8 mouse cellular contexts compared by ENCODE assay signal in genomic region chr3:59344065-59344905, GRCm38 (mm10). TPM values are rescaled to one million over a fixed set of nuclear protein-coding genes. Genes with fewer than 3 reads are reported as not detected.
DNase-seq lines count a peak whose midpoint lies in the region; ATAC-seq lines count a peak whose summit lies in the region.

Igsf10 (minus strand) TSS chr3:59344394.

- no peak for DNase-seq in frontal cortex, postnatal 25 days (ENCODE audit: low spot score in 2 of 2)
- peak; percentile 16 for DNase-seq in cerebellum, adult 8-10 months
- peak; percentile 85 for DNase-seq in forelimb bud, embryonic 11.5 days (ENCODE audit: low read depth, low spot score)
- peak; percentile 89 for DNase-seq in hindbrain, embryonic 10.5 days (ENCODE audit: low spot score)
- DNase-seq in thymus, adult 18-20 months, result peak; percentile 11 to 13

- H3K4me2 ChIP-seq in limb, embryonic 13.5 days (replicated peaks), result peak within 1 kb of the TSS; percentile 68
- H3K4me2 ChIP-seq in midbrain, embryonic 15.5 days, result peak within 1 kb of the TSS; percentile 78

- peak within 1 kb of the TSS; percentile 66 for H3K4me3 ChIP-seq in hindbrain, embryonic 10.5 days
- peak within 1 kb of the TSS; percentile 60 for H3K4me3 ChIP-seq in limb, embryonic 13.5 days
- H3K4me3 ChIP-seq in midbrain, embryonic 15.5 days, result peak within 1 kb of the TSS; percentile 87

- H3K9ac ChIP-seq in limb, embryonic 13.5 days, result peak within 1 kb of the TSS; percentile 67
- peak within 1 kb of the TSS; percentile 87 for H3K9ac ChIP-seq in midbrain, embryonic 15.5 days

- no peaks in the 10 kb centered on the region for H3K36me3 ChIP-seq in hindbrain, embryonic 10.5 days
- H3K36me3 ChIP-seq in limb, embryonic 13.5 days, result peaks cover 15% of the 10 kb centered on the region
- H3K36me3 ChIP-seq in midbrain, embryonic 15.5 days (replicated peaks), result no peaks in the 10 kb centered on the region

- H3K4me1 ChIP-seq in hindbrain, embryonic 10.5 days (replicated peaks), result peaks cover 14% of the 10 kb centered on the region
- peaks cover 7% of the 10 kb centered on the region for H3K4me1 ChIP-seq in limb, embryonic 13.5 days
- peaks cover 9% of the 10 kb centered on the region for H3K4me1 ChIP-seq in midbrain, embryonic 15.5 days

- no peaks in the 10 kb centered on the region for H3K27me3 ChIP-seq in hindbrain, embryonic 10.5 days (ENCODE audit: insufficient read depth, poor library complexity, severe bottlenecking)
- no peaks in the 10 kb centered on the region for H3K27me3 ChIP-seq in limb, embryonic 13.5 days
- no peaks in the 10 kb centered on the region for H3K27me3 ChIP-seq in midbrain, embryonic 15.5 days (replicated peaks)

- 5% methylated on average over 23 of the region's 23 CpGs for WGBS in hindbrain, embryonic 10.5 days
- WGBS in limb, embryonic 13.5 days, result 3% methylated on average over 22 of the region's 23 CpGs
- WGBS in midbrain, embryonic 15.5 days, result 2% methylated on average over 22 of the region's 23 CpGs

- H3K27ac ChIP-seq in hindbrain, embryonic 10.5 days, result peak within 1 kb of the TSS; percentile 89
- peak within 1 kb of the TSS; percentile 45 for H3K27ac ChIP-seq in limb, embryonic 13.5 days
- peak within 1 kb of the TSS; percentile 76 for H3K27ac ChIP-seq in midbrain, embryonic 15.5 days

- ATAC-seq in frontal cortex, adult (ENCODE audit: low TSS enrichment), result peak; percentile 75
- peak; percentile 95 for ATAC-seq in limb, embryonic 13.5 days (ENCODE audit: low FRiP score, low read depth)
- peak; percentile 97 for ATAC-seq in midbrain, embryonic 15.5 days (replicated peaks)

- H3K9me3 ChIP-seq in hindbrain, embryonic 10.5 days, result no peaks in the 10 kb centered on the region
- no peaks in the 10 kb centered on the region for H3K9me3 ChIP-seq in limb, embryonic 13.5 days
- H3K9me3 ChIP-seq in midbrain, embryonic 15.5 days, result no peaks in the 10 kb centered on the region

RNA-seq across cellular contexts. Expression of gene Igsf10, which starts in this region (rescaled TPM):
- 2.8 and 3.2 TPM in 2 replicates for polyA plus RNA-seq in hindbrain, embryonic 10.5 days (2016; fragmentation: Nextera tagmentation; extraction: Ambion mirVana)
- 16.3 and 17.6 TPM in 2 replicates for polyA plus RNA-seq in limb, embryonic 13.5 days (2015; fragmentation: Nextera tagmentation; extraction: Ambion mirVana)
- polyA plus RNA-seq in midbrain, embryonic 15.5 days (2015; fragmentation: Nextera tagmentation; extraction: Ambion mirVana), result 2.8 and 3.2 TPM in 2 replicates

Comparison
In these comparisons a context has a peak if more than half of its experiments do, and no peak if none do; other contexts are left out.
1. DNase-seq: peak in cerebellum, adult 8-10 months (single experiment), forelimb bud, embryonic 11.5 days (single experiment), hindbrain, embryonic 10.5 days (single experiment) and thymus, adult 18-20 months (2 of 2); none in frontal cortex, postnatal 25 days (0 of 2).
2. Peak in every context shown above with its lines, with median percentiles within 50 percentile points of each other: ATAC-seq, H3K27ac ChIP-seq and H3K4me3 ChIP-seq.